Mouse (Mus musculus): Measurements from ENCODE around the gene Ak2.

- TF ChIP-seq BHLHE40 (IDR thresholded peaks at IDR 0.05; ENCODE audit: borderline replicate concordance, low read depth, low read length) (no peak), POLR2AphosphoS2 (IDR thresholded peaks at IDR 0.05; ENCODE audit: low read length) (no peak), CTCF (IDR thresholded peaks at IDR 0.05 in 2 of 3, conservative IDR thresholded peaks at IDR 0.05 in 1 of 3; ENCODE audit: control insufficient read depth in 1 of 3, insufficient read depth in 1 of 3, low read depth in 2 of 3, low read length in 3 of 3, poor library complexity in 1 of 3, severe bottlenecking in 1 of 3) (no peak), GATA1 (IDR thresholded peaks at IDR 0.05; ENCODE audit: low read depth, low read length) (no peak), MAFK (IDR thresholded peaks at IDR 0.05; ENCODE audit: borderline replicate concordance, low read depth, low read length) (no peak), POLR2A (IDR thresholded peaks at IDR 0.05; ENCODE audit: control insufficient read depth in 1 of 2, insufficient read depth in 1 of 2, low read depth in 1 of 2, low read length in 2 of 2, poor library complexity in 1 of 2) (no peak), SIN3A (IDR thresholded peaks at IDR 0.05; ENCODE audit: low read length) (no peak), MAX (IDR thresholded peaks at IDR 0.05; ENCODE audit: low read length) (no peak)
Observed at GRCm38 (mm10) chr4:128998401-128998800, 6.6 kb downstream of the Ak2 start.

Measured in MEL (cell line).